Mouse (Mus musculus) cerebellum, adult 2 months (tissue): ENCODE data around the gene Ppp1r1a.

Experiments used
- CTCF ChIP-seq: fragments of 200-500 bp; IDR thresholded peaks from 2 replicates; pipeline ENCODE4 v1.5.1; 2011; ENCODE audit warnings: low read depth, mild to moderate bottlenecking, control low read depth, low read length, moderate library complexity, borderline replicate concordance; ENCODE audit not compliant: insufficient read depth
- POLR2A ChIP-seq: fragments of 200-500 bp; IDR thresholded peaks from 2 replicates; pipeline ENCODE4 v1.6.1; 2011; ENCODE audit warnings: low read length, control low read depth, borderline replicate concordance; ENCODE audit not compliant: insufficient read depth

DNA sequence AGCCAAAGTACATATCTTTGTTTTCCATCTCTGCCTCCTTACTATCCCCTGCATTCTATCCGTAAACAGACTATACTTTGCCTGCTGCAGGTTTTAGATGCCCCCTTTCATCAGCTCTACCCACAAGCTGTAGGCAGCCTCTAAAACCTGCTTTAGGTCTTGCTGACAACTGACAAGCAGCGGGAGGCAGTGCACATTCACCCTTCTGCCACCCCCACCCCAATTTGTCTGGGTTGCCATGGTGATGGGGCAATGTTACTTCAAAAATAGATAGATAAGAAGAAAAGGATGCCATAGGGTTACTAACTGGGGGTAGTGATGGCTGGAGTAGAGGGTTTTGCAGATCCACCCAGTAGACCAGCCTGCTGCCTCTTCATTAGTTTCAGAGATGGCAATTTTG is 53.3 kb downstream of the Ppp1r1a start:
- TF ChIP-seq POLR2A (no peak), CTCF (no peak)
